Mouse (Mus musculus): ENCODE results near the gene Dnajc14. TPM values are rescaled to one million over a fixed set of nuclear protein-coding genes. Genes with fewer than 3 reads are reported as not detected.

Gene Dnajc14
- total RNA-seq, 2 experiments from 2014 or later: 62.3 TPM

- DNase-seq (ENCODE audit: extremely low spot score in 1 of 2, low spot score in 2 of 2): no peak
- H3K4me3 ChIP-seq: no peak overlapping the region
- intact Hi-C loops (cut with DNase I): no loop called here
- no peak for TF ChIP-seq CTCF (IDR thresholded peaks at IDR 0.05)
- H3K27ac ChIP-seq: no peak overlapping the region
Observed at GRCm38 (mm10) chr10:128798676-128799075, 5.2 kb upstream of the Dnajc14 start.

DNA sequence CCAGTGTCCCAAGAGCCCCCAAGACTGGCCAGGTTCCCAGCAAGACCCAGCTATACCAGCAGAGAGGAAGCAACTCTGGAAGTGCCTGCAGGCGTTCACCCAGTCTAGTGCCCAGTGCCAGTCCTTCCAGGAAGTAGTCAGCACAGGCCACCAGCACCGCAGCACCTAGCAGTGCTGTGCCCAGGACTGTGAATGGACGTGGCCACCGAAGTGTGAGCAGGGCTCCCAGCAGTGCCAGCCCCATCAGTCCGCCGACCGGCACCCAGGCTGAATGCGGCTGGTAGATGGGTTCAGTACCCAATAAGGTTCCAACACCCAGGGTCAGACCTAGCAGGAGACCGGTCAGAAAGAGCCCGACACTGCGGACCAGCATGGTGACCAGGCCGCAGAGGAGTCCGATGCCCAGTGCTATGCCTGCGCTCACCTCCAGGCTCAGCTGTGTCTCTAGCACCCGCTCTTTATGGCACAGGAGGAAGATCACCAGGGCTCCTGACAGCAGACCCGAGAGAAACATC, 1.8 kb upstream of the Dnajc14 start:
- no peak overlapping the region for H3K27ac ChIP-seq
- no peak; the same call in 1 of the 2 replicates for TF ChIP-seq CTCF (IDR thresholded peaks at IDR 0.05)
- H3K4me3 ChIP-seq: no peak overlapping the region
- intact Hi-C loops (cut with DNase I): no loop called here
- DNase-seq (ENCODE audit: extremely low spot score in 1 of 2, low spot score in 2 of 2): no peak

DNA sequence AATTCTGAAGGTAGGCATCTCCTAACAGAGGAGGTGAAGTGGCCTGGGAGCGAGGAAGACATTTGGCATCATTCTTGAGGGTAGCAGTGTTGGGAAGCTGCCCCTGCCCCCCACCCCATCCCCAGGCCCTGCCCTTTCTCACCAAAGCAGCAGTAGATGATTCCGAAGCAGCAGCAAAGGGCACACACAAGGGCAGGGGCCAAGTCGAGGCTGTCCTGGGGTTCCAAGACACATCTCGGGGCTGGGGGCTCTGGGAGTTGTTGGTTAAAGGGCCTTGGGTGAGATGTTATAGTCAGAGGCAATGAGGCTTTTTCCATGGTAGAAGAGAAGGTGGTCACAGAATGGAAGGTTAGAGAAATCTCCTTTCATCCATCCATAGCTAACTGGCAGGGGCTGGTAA, 906 bp upstream of the Dnajc14 start:
- intact Hi-C loops (cut with DNase I): no loop called here
- no peak for DNase-seq (ENCODE audit: extremely low spot score in 1 of 2, low spot score in 2 of 2)
- Histone ChIP-seq H3K27ac (no peak overlapping the region), H3K4me3 (peak overlapping the region; percentile 86)
- no peak for TF ChIP-seq CTCF (IDR thresholded peaks at IDR 0.05)

- no peak for DNase-seq (ENCODE audit: extremely low spot score in 1 of 2, low spot score in 2 of 2)
- no peak for TF ChIP-seq CTCF (IDR thresholded peaks at IDR 0.05)
- Histone ChIP-seq H3K27ac (peak overlapping the region; percentile 97; the same call in 1 of the 2 replicates), H3K4me3 (peak overlapping the region; percentile 86)
- intact Hi-C loops (cut with DNase I): no loop called here
Observed at GRCm38 (mm10) chr10:128803361-128803760, 501 bp upstream of the Dnajc14 start.

- no peak for TF ChIP-seq CTCF (IDR thresholded peaks at IDR 0.05)
- DNase-seq (ENCODE audit: extremely low spot score in 1 of 2, low spot score in 2 of 2): peak; percentile 59 to 65
- intact Hi-C loops (cut with DNase I): loop anchor here (1.0 kb wide), 1 partner anchor 56 kb away; no protein-coding TSS in a partner anchor
- H3K4me3 ChIP-seq: peak within 1 kb of the TSS; percentile 86
- peak within 1 kb of the TSS; percentile 97 for H3K27ac ChIP-seq
Observed at GRCm38 (mm10) chr10:128804271-128805091, 619 bp downstream of the Dnajc14 start, which contains the start of gene Tmem198b. Gene Tmem198b (minus strand): TSS chr10:128804370.

- intact Hi-C loops (cut with DNase I): no loop called here
- Histone ChIP-seq H3K4me3 (peak overlapping the region; percentile 86), H3K27ac (peak overlapping the region; percentile 97)
- DNase-seq (ENCODE audit: extremely low spot score in 1 of 2, low spot score in 2 of 2): peak; percentile 91 to 94
- TF ChIP-seq CTCF (IDR thresholded peaks at IDR 0.05): peak; percentile 15
Observed at GRCm38 (mm10) chr10:128805092-128806000, 1.5 kb downstream of the Dnajc14 start.

- DNase-seq (ENCODE audit: extremely low spot score in 1 of 2, low spot score in 2 of 2): no peak
- H3K4me3 ChIP-seq: peak overlapping the region; percentile 86
- intact Hi-C loops (cut with DNase I): no loop called here
- no peak overlapping the region; the same call in 1 of the 2 replicates for H3K27ac ChIP-seq
- no peak for TF ChIP-seq CTCF (IDR thresholded peaks at IDR 0.05)
Observed at GRCm38 (mm10) chr10:128806086-128806485, 2.2 kb downstream of the Dnajc14 start.

GRCm38 (mm10) chr10:128807018-128807417, 3.2 kb downstream of the Dnajc14 start:
- DNase-seq (ENCODE audit: extremely low spot score in 1 of 2, low spot score in 2 of 2): no peak
- H3K4me3 ChIP-seq: peak overlapping the region; percentile 18
- no peak overlapping the region for H3K27ac ChIP-seq
- intact Hi-C loops (cut with DNase I): no loop called here
- no peak for TF ChIP-seq CTCF (IDR thresholded peaks at IDR 0.05)

- H3K4me3 ChIP-seq: no peak within 1 kb of the TSS
- TF ChIP-seq CTCF (IDR thresholded peaks at IDR 0.05): no peak
- no peak for DNase-seq (ENCODE audit: extremely low spot score in 1 of 2, low spot score in 2 of 2)
- intact Hi-C loops (cut with DNase I): no loop called here
- H3K27ac ChIP-seq: no peak within 1 kb of the TSS
Observed at GRCm38 (mm10) chr10:128817033-128817432, 13.2 kb downstream of the Dnajc14 start, which contains the start of gene Sarnp. Gene Sarnp (plus strand): TSS chr10:128817333.

DNA sequence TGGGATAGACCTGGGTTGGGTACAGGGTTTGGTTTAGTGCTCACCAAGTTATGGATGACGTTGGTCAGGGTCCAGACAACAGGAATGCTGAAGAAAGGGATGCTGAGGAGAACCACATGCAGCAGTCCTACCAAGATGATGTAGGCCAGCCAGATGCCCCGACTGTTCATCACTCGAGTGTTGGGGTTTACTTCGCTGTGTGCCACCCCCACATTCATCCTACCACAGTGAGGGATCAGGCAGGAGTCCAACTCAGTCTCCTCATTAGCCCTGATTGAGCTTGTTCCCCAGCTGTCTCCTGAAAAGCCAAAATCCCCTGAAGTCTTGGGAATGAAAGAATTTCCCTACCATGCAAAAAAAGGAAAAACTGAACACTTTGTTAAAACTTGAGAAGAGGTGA, 16.4 kb downstream of the Dnajc14 start:
- Histone ChIP-seq H3K27ac (no peak overlapping the region), H3K4me3 (no peak overlapping the region)
- intact Hi-C loops (cut with DNase I): no loop called here
- no peak for DNase-seq (ENCODE audit: extremely low spot score in 1 of 2, low spot score in 2 of 2)
- no peak for TF ChIP-seq CTCF (IDR thresholded peaks at IDR 0.05)

DNA sequence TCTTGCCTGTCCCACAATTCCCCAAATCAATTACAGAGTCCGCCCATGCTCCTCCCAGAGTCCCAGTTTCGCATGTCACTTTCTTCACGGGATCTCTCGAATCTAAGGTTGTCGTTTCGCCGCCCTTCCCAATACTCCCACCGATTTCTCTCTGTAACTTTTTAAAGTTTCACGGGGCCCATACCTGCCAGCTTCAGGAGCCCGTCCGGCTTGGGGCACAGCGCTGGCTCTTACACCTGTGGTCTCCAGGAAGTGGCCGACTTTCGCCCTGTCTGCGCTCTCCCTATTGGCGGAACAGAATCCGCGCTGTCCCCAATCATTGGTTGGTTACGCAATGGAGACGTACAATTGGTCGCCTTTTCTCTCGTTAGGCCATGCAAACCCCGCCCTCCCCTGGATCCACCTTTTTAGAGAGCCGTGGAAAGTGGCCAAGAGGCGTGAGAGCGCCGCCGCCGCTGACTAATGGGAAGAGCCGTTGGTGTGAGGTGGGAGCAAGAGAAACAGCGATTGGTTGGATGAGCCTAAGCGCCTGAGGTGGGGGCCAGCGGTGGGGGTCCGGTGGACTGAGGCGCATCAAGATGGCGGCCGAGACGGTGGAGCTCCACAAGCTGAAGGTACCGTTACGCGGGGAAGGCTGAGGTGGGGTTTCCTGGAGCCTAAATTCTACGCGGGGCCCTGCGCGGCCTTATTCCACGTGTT, 17.6 kb downstream of the Dnajc14 start, which contains the start of gene Ormdl2:
Ormdl2 (minus strand) TSS at position 288 of the 699 bp plus-strand sequence.
- no peak for TF ChIP-seq CTCF (IDR thresholded peaks at IDR 0.05)
- intact Hi-C loops (cut with DNase I): no loop called here
- Histone ChIP-seq H3K4me3 (peak within 1 kb of the TSS; percentile 88), H3K27ac (peak within 1 kb of the TSS; percentile 85)
- peak; percentile 99 for DNase-seq (ENCODE audit: extremely low spot score in 1 of 2, low spot score in 2 of 2)
